Mouse (Mus musculus): ENCODE measurements around the gene Cdkal1.

- TF ChIP-seq GATA1 (IDR thresholded peaks at IDR 0.05; ENCODE audit: borderline replicate concordance, low read length) (no peak), FLI1 (IDR thresholded peaks at IDR 0.05; ENCODE audit: low read length) (no peak)
Observed at GRCm38 (mm10) chr13:29162867-29163514, 692.5 kb downstream of the Cdkal1 start.

All from megakaryocyte, embryonic 14.5 days (primary cell).